Mouse (Mus musculus): Measurements from ENCODE around the gene Slc13a2. TPM values are rescaled to one million over a fixed set of nuclear protein-coding genes. Genes with fewer than 3 reads are reported as not detected.

Gene Slc13a2
- total RNA-seq, 2 experiments from 2014 or later, result not detected

GRCm38 (mm10) chr11:78437182-78437581 is 15.2 kb upstream of the Slc13a2 start:
- DNase-seq, result no peak
- intact Hi-C loops (cut with DNase I), result no loop called here

- intact Hi-C loops (cut with DNase I), result no loop called here
- peak; percentile 16 to 31 for DNase-seq
Measured at GRCm38 (mm10) chr11:78435776-78436349, 13.8 kb upstream of the Slc13a2 start.

DNA sequence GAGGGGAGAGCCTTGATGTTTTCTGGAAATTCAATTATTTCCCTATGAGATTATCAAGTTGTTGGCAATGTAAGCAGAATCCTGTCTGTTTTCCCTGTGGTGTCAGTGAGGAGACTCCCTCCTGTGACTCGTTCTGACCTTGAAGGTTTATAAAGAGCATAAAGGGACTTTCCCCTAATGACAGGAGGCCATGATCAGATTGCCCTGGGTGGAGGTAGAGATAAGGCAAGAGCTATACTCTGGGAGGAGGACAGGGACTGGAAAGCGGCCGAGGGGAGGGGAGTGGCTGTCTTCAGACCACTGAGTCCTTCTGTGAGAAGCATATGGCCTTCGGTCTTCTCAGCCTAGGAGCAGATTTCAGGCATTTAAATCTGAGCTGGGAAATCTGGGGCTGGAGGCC is 12.0 kb upstream of the Slc13a2 start:
- no peak for DNase-seq
- intact Hi-C loops (cut with DNase I), result no loop called here

DNA sequence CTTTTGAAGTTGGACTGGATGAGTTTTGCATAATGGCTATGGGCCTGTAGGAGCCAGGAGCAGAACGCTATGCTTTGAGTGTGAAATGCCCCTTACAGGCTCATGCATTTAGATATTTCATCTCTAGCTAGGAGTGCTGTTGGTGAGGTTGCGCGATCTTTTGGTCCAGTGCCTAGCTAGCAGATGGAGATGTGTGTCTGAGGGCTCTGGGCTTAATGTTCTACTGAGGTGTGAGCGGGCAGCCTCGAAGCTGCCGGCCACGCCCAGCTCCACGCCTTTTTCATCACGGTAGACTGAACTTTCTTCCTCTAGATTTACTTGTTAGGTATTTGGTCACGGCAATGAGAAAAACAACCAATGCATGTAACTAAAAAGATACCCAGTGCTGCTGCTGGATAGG is 9.2 kb upstream of the Slc13a2 start:
- no peak for DNase-seq
- intact Hi-C loops (cut with DNase I), result no loop called here

- intact Hi-C loops (cut with DNase I), result no loop called here
- no peak for DNase-seq
Measured at GRCm38 (mm10) chr11:78430195-78430878, 8.3 kb upstream of the Slc13a2 start.

DNA sequence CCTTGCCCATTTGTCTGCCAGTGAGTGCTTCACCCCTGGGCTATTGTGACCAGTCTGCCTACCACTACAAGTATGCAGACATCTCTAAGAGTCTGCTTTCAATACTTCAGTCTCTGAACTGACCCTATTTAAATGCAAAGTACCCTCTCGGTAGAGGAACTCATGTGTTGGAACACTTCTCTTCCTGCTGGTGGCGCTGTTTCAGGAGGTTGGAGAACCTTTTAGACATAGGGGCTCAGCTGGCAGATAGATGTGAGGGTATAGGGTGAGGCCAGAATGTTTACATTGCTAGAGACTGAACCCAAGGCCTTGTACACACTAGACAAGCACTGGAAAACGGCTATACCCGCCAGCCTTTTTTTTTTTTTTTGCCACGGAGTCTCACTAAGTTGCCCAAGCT is 6.3 kb upstream of the Slc13a2 start:
- intact Hi-C loops (cut with DNase I), result no loop called here
- DNase-seq, result no peak

DNA sequence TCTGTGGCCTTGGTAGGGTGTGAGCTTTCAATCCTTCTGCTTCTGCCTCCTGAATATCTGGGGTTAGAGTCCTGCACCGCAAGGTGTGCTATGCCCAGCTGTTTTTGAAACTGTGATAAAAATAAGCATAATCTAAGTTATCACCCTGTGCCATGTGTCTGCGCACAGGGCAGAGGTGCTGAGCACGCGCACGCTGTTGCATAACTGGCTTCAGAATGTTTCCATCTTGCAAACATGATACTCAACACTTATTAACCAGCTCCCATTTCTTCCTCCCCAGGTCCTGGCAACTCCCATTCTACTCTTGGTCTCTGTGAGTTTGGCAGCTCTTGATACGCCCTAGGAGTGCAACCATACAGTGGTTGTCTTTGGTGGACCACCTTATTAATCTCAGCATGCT is 5.6 kb upstream of the Slc13a2 start:
- no peak for DNase-seq
- intact Hi-C loops (cut with DNase I), result no loop called here

- intact Hi-C loops (cut with DNase I), result no loop called here
- no peak for DNase-seq
Measured at GRCm38 (mm10) chr11:78425572-78425971, 3.6 kb upstream of the Slc13a2 start.

DNA sequence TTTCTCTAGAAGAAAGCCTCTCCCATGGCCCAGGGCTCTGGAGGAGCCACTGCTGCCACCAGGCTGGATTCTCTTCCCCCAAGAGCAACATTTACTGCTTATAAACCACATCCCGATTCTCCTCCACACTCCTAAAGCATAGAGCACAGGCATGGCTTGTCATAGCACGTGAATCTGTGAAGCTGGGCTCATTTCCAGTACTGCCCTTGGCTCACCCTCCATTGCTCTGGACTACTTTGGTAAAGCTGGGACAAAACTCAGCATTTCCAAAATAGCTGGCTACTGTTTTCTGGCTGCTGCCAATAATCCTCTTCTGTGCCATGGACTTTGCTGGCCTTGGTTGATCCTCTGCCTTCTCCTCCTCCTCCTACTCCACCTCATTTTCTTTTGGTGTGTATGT is 2.3 kb upstream of the Slc13a2 start:
- intact Hi-C loops (cut with DNase I), result no loop called here
- no peak for DNase-seq

- DNase-seq, result no peak
- intact Hi-C loops (cut with DNase I), result no loop called here
Measured at GRCm38 (mm10) chr11:78421201-78422009, 612 bp downstream of the Slc13a2 start.

DNA sequence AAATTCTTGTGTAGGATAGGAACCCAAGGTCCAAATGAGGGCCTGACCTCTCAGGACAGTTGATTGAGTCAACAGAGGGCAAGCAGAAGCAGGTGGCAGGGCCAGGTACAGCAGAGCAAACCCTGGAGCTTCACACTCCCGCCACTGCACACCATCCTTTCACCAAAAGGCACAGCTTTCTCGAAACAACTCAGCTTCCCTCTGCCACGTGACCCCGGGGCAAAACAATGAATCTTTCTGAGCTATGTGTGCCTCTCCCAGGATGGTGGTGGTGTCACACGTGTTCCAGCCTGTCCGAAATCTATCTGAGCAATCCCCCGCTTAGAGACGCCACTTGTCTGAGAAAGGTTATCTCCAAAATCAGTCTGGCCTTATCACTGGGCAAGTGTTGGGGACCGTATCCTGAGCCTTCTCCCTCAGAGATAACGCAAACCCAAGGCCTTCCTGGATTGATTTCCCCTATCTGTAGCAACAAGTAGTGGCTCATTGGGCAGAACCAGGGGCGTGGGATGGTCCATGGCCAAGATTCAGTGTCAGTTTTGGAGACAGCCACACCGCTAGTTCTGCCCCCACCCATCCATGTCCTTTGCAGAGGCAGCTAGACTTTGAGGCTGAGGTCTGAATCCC is 1.6 kb downstream of the Slc13a2 start:
- DNase-seq, result no peak
- intact Hi-C loops (cut with DNase I), result no loop called here

DNA sequence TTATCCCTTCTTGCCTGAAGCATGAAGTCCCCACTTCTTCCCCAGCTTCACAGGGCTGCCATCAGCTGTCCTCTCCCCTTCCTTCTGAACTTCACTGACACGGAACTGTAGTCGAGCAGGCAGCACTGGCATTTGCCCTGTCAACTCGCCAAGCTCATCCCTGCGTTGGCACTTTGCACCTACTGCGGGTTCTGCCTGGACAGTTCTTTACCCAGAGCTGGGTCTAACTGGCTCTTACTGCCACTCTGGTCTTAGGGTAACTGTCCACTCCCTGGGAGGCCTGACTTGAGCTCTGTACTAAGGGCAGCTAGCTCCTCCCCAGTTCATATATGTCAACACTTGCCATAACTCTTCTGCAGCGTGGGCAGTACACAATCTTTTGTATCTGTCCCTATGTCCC is 5.2 kb downstream of the Slc13a2 start:
- intact Hi-C loops (cut with DNase I), result no loop called here
- DNase-seq, result no peak

DNA sequence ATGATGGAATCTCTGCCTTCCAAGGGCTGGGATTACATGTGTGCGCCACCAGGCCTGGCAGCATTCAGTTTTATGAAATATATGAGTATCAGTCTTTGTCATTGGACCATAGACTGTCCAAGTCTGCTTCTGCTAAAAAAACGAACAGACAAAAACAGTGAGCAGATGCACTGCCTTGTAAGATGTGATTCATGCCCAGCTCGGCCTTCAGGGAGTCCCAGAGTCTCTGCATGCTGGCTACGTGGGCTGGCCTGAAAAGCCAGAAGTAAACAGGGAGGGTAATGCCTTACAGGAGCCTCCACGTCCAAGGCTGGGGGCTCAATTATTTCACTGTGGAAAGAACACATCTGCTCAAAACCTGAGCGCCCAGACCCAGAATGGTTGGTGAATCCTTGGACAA is 9.2 kb downstream of the Slc13a2 start:
- intact Hi-C loops (cut with DNase I), result no loop called here
- no peak for DNase-seq

- DNase-seq, result no peak
- intact Hi-C loops (cut with DNase I), result no loop called here
Measured at GRCm38 (mm10) chr11:78412324-78412850, 9.6 kb downstream of the Slc13a2 start.

DNA sequence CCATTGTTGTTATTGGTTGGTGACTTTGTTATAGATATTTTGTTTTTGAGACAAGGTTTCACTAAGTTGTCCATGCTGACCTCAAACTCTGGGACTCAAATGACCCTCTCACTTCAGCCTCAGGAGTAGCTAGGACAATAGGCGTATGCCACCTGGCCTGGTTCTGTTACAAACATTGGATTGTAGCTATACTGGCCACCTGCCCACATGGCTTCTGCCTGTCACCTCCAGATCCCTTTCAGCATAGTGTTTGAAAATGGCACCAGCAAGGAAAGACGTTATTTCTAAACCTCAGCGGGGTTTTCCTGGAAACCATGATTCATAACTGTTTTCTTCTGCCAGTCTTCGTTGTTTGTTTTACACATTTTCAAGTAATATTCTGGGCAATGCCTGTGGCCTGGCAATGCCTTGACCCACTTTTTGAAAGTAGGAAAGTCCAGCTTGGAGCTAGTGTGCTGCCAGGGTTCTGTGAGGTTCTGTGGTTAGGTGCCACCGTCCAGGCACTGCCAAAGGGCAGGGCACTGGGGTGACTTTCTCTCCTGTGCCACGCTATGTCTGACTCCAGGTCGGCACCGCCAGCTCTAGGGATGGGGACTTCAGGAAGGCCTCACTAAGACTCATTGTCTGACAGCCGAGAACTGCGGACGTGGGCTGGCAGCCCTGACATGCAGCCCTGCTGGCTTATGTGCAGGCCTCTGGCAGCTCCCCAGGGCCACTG is 10.3 kb downstream of the Slc13a2 start:
- DNase-seq, result peak in 1 of 2 experiments; percentile 15
- intact Hi-C loops (cut with DNase I), result no loop called here

- intact Hi-C loops (cut with DNase I), result no loop called here
- no peak for DNase-seq
Measured at GRCm38 (mm10) chr11:78408256-78409240, 13.5 kb downstream of the Slc13a2 start.

GRCm38 (mm10) chr11:78402062-78402461 is 20.0 kb downstream of the Slc13a2 start:
- DNase-seq, result no peak
- intact Hi-C loops (cut with DNase I), result no loop called here

GRCm38 (mm10) chr11:78401469-78401868 is 20.5 kb downstream of the Slc13a2 start:
- DNase-seq, result no peak
- intact Hi-C loops (cut with DNase I), result no loop called here

DNA sequence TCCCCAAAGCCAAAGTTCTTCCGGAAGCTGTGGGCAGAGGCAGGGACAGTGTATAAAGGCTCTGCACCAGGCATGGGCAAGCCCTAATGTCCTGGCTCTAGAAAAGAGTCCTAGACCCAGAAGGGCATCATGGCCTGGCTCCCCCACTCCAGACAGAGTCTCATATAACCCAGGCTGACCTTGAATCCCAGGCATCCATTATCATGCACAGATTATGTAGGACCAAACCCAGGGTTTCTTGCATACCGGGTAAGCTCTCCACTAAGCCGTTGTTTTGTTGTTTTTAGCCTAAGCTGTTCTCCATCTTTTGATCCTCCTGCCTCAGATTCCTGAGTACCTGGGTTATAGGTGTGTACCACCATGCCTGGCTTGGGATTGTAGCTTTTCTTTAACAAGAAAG is 21.1 kb downstream of the Slc13a2 start:
- intact Hi-C loops (cut with DNase I), result no loop called here

More for the DNA sequence above, 21.1 kb downstream of the Slc13a2 start:
- no peak for DNase-seq
